Mouse (Mus musculus): ENCODE data around the gene St7. TPM values are rescaled to one million over a fixed set of nuclear protein-coding genes. Genes with fewer than 3 reads are reported as not detected.

Gene St7
- total RNA-seq, 1 experiment from 2014 or later, result 56.2 TPM

- no peak for ATAC-seq (replicated peaks; ENCODE audit: low read depth, poor library complexity, severe bottlenecking)
These were observed 111.7 kb downstream of the St7 start for GRCm38 (mm10) chr6:17804468-17804867.

GRCm38 (mm10) chr6:17806569-17806968 is 113.8 kb downstream of the St7 start:
- no peak for ATAC-seq (replicated peaks; ENCODE audit: low read depth, poor library complexity, severe bottlenecking)

GRCm38 (mm10) chr6:17811063-17811462 is 118.3 kb downstream of the St7 start:
- no peak for ATAC-seq (replicated peaks; ENCODE audit: low read depth, poor library complexity, severe bottlenecking)

GRCm38 (mm10) chr6:17811531-17811930 is 118.8 kb downstream of the St7 start:
- no peak for ATAC-seq (replicated peaks; ENCODE audit: low read depth, poor library complexity, severe bottlenecking)

- ATAC-seq (replicated peaks; ENCODE audit: low read depth, poor library complexity, severe bottlenecking), result peak; percentile 45; the same call in 1 of the 2 replicates
These were observed 121.4 kb downstream of the St7 start for GRCm38 (mm10) chr6:17814074-17814649.

- ATAC-seq (replicated peaks; ENCODE audit: low read depth, poor library complexity, severe bottlenecking), result no peak
These were observed 124.2 kb downstream of the St7 start for GRCm38 (mm10) chr6:17816865-17817435.

GRCm38 (mm10) chr6:17823614-17824013 is 130.9 kb downstream of the St7 start:
- ATAC-seq (replicated peaks; ENCODE audit: low read depth, poor library complexity, severe bottlenecking), result no peak

GRCm38 (mm10) chr6:17824735-17825134 is 132.0 kb downstream of the St7 start:
- ATAC-seq (replicated peaks; ENCODE audit: low read depth, poor library complexity, severe bottlenecking), result no peak; the same call in 1 of the 2 replicates

- ATAC-seq (replicated peaks; ENCODE audit: low read depth, poor library complexity, severe bottlenecking), result no peak
These were observed 135.6 kb downstream of the St7 start for GRCm38 (mm10) chr6:17828382-17828781.

- no peak for ATAC-seq (replicated peaks; ENCODE audit: low read depth, poor library complexity, severe bottlenecking)
These were observed 137.2 kb downstream of the St7 start for GRCm38 (mm10) chr6:17829981-17830380.

- ATAC-seq (replicated peaks; ENCODE audit: low read depth, poor library complexity, severe bottlenecking), result peak; percentile 64
These were observed 141.8 kb downstream of the St7 start for GRCm38 (mm10) chr6:17834493-17834892.

GRCm38 (mm10) chr6:17835693-17836092 is 143.0 kb downstream of the St7 start:
- no peak for ATAC-seq (replicated peaks; ENCODE audit: low read depth, poor library complexity, severe bottlenecking)

GRCm38 (mm10) chr6:17837676-17838075 is 144.9 kb downstream of the St7 start:
- peak; percentile 90 for ATAC-seq (replicated peaks; ENCODE audit: low read depth, poor library complexity, severe bottlenecking)

GRCm38 (mm10) chr6:17840431-17840830 is 147.7 kb downstream of the St7 start:
- no peak for ATAC-seq (replicated peaks; ENCODE audit: low read depth, poor library complexity, severe bottlenecking)

GRCm38 (mm10) chr6:17842759-17843158 is 150.0 kb downstream of the St7 start:
- ATAC-seq (replicated peaks; ENCODE audit: low read depth, poor library complexity, severe bottlenecking), result peak; percentile 73

- no peak for ATAC-seq (replicated peaks; ENCODE audit: low read depth, poor library complexity, severe bottlenecking)
These were observed 158.6 kb downstream of the St7 start for GRCm38 (mm10) chr6:17851316-17851715.

- ATAC-seq (replicated peaks; ENCODE audit: low read depth, poor library complexity, severe bottlenecking), result no peak
These were observed 161.0 kb downstream of the St7 start for GRCm38 (mm10) chr6:17853587-17854274.

GRCm38 (mm10) chr6:17855616-17856015 is 162.9 kb downstream of the St7 start:
- no peak for ATAC-seq (replicated peaks; ENCODE audit: low read depth, poor library complexity, severe bottlenecking)

- ATAC-seq (replicated peaks; ENCODE audit: low read depth, poor library complexity, severe bottlenecking), result no peak
These were observed 166.8 kb downstream of the St7 start for GRCm38 (mm10) chr6:17859564-17859963.

- ATAC-seq (replicated peaks; ENCODE audit: low read depth, poor library complexity, severe bottlenecking), result no peak
These were observed 167.7 kb downstream of the St7 start for GRCm38 (mm10) chr6:17860463-17860862.

GRCm38 (mm10) chr6:17867796-17868195 is 175.1 kb downstream of the St7 start:
- ATAC-seq (replicated peaks; ENCODE audit: low read depth, poor library complexity, severe bottlenecking), result no peak
